Mouse (Mus musculus): ENCODE measurements around the gene Lpcat1.

DNA sequence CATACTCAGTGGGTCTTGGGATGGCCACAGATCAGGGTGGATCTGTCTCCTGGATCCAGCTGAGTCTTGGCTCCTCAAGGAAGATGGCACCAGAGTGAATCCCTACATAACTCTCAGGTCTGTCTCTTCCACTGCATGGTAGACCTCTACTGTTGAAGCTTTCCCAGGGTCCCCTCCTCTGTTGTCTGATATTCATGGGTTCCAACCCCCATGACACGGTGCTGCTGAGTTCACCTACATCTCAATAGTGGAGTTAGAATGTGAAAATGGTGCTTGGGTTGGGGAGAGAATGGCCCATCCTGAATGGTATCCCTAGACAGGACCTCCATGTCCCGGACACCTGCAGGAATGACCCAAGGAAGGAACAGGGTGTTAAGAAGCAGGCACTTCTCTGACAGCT is 6.7 kb downstream of the Lpcat1 start:
- TF ChIP-seq POLR2A (IDR thresholded peaks at IDR 0.05; ENCODE audit: borderline replicate concordance, extremely low read depth, insufficient read depth, insufficient read length, poor library complexity, severe bottlenecking): no peak
- TF ChIP-seq CTCF (IDR thresholded peaks at IDR 0.05; ENCODE audit: borderline replicate concordance, extremely low read depth, insufficient read depth, insufficient read length): no peak

Data from brain, embryonic 14.5 days (tissue).